Mouse (Mus musculus) embryonic stem cell, embryonic (primary cell): ENCODE data around the gene Trabd.

ENCODE experiments used
- CTCF ChIA-PET, 4 experiments: fragments of 300-600 bp in 2 of 4; fragments of 350-600 bp in 2 of 4; sonication (Branson Sonifier 250); formaldehyde crosslinking; loops; one replicate each; lab custom pipeline; 2022; ENCODE audit warnings: inconsistent platforms in 2 of 4; lab: Charles Lee
- POLR2A ChIA-PET, 4 experiments: fragments of 300-600 bp in 2 of 4; fragments of 350-600 bp in 2 of 4; sonication (Branson Sonifier 250); formaldehyde crosslinking; loops; one replicate each; lab custom pipeline; 2022; ENCODE audit warnings: antibody characterized with exemption in 4 of 4, inconsistent platforms in 1 of 4; lab: Charles Lee

Trabd gene

GRCm38 (mm10) chr15:89131316-89131715, 56.4 kb downstream of the Trabd start:
- CTCF ChIA-PET: interaction anchor here in 1 of 4 experiments (0.5 kb wide), 1 partner anchor 79 kb away, joined by 3 read pairs; no protein-coding TSS in a partner anchor

More at GRCm38 (mm10) chr15:89131316-89131715, 56.4 kb downstream of the Trabd start:
- POLR2A ChIA-PET: interaction anchor here in 2 of 4 experiments (0.6 to 1.9 kb wide), 2 partner anchors 38 to 434 kb away, joined by 3 to 4 read pairs; no protein-coding TSS in a partner anchor
